Mouse (Mus musculus): ENCODE data around the gene Nop53. TPM values are rescaled to one million over a fixed set of nuclear protein-coding genes. Genes with fewer than 3 reads are reported as not detected.
A peak's percentile ranks its signal among the peaks of the same experiment; 100 is the strongest.

Nop53 gene
- polyA plus RNA-seq, 1 experiment: 102 TPM

GRCm38 (mm10) chr7:15960691-15961090 is 14.8 kb upstream of the Nop53 start:
- no peak for DNase-seq (ENCODE audit: low read depth)

- DNase-seq (ENCODE audit: low read depth): no peak
Measured at GRCm38 (mm10) chr7:15956143-15956542, 10.3 kb upstream of the Nop53 start.

- DNase-seq (ENCODE audit: low read depth): no peak
Measured at GRCm38 (mm10) chr7:15955509-15955908, 9.6 kb upstream of the Nop53 start.

GRCm38 (mm10) chr7:15954978-15955443 is 9.1 kb upstream of the Nop53 start:
- no peak for DNase-seq (ENCODE audit: low read depth)

- DNase-seq (ENCODE audit: low read depth): no peak
Measured at GRCm38 (mm10) chr7:15954436-15954835, 8.6 kb upstream of the Nop53 start.

- DNase-seq (ENCODE audit: low read depth): no peak
Measured at GRCm38 (mm10) chr7:15953307-15954074, 7.6 kb upstream of the Nop53 start.

- DNase-seq (ENCODE audit: low read depth): no peak
Measured at GRCm38 (mm10) chr7:15952416-15952815, 6.5 kb upstream of the Nop53 start.

- no peak for DNase-seq (ENCODE audit: low read depth)
Measured at GRCm38 (mm10) chr7:15950008-15950407, 4.1 kb upstream of the Nop53 start.

- no peak for DNase-seq (ENCODE audit: low read depth)
Measured at GRCm38 (mm10) chr7:15949216-15949790, 3.4 kb upstream of the Nop53 start.

- peak; percentile 75 for DNase-seq (ENCODE audit: low read depth)
Measured at GRCm38 (mm10) chr7:15948381-15948941, 2.6 kb upstream of the Nop53 start.

- no peak for DNase-seq (ENCODE audit: low read depth)
Measured at GRCm38 (mm10) chr7:15947653-15948260, 1.9 kb upstream of the Nop53 start.

GRCm38 (mm10) chr7:15945211-15945610 is 663 bp downstream of the Nop53 start:
- no peak for DNase-seq (ENCODE audit: low read depth)

- peak; percentile 81 for DNase-seq (ENCODE audit: low read depth)
Measured at GRCm38 (mm10) chr7:15944311-15944710, 1.6 kb downstream of the Nop53 start.

- no peak for DNase-seq (ENCODE audit: low read depth)
Measured at GRCm38 (mm10) chr7:15938621-15939020, 7.3 kb downstream of the Nop53 start.

- no peak for DNase-seq (ENCODE audit: low read depth)
Measured at GRCm38 (mm10) chr7:15937491-15937890, 8.4 kb downstream of the Nop53 start.

- no peak for DNase-seq (ENCODE audit: low read depth)
Measured at GRCm38 (mm10) chr7:15933437-15934359, 12.2 kb downstream of the Nop53 start.

- DNase-seq (ENCODE audit: low read depth): no peak
Measured at GRCm38 (mm10) chr7:15931635-15932034, 14.2 kb downstream of the Nop53 start.

- no peak for DNase-seq (ENCODE audit: low read depth)
Measured at GRCm38 (mm10) chr7:15930543-15930942, 15.3 kb downstream of the Nop53 start.

- DNase-seq (ENCODE audit: low read depth): no peak
Measured at GRCm38 (mm10) chr7:15929910-15930309, 16.0 kb downstream of the Nop53 start.

- no peak for DNase-seq (ENCODE audit: low read depth)
Measured at GRCm38 (mm10) chr7:15922220-15922773, 23.6 kb downstream of the Nop53 start, which contains the start of gene Selenow. Selenow (minus strand) TSS chr7:15922402.

GRCm38 (mm10) chr7:15921796-15922195 is 24.1 kb downstream of the Nop53 start:
- DNase-seq (ENCODE audit: low read depth): no peak
